In genomic region chr2:93709241-93709640, GRCm38 (mm10) we compare ENCODE assay signal across 20 mouse cellular contexts.
"Had no signal": no experiment of that assay in that cellular context is flagged by ENCODE, and none has a peak within 500 bp of the region (broad histone marks: within the 10 kb centered on the region; RNA-seq: fewer than 3 reads in every experiment).

No protein-coding gene starts in this region.

- H3K4me2 ChIP-seq: heart, embryonic 12.5 days; hindbrain, embryonic 13.5 days; hindbrain, embryonic 15.5 days; limb, embryonic 13.5 days; limb, embryonic 15.5 days; liver, embryonic 12.5 days had no signal

- H3K9ac ChIP-seq: heart, embryonic 12.5 days; hindbrain, embryonic 13.5 days; hindbrain, embryonic 15.5 days; limb, embryonic 13.5 days; limb, embryonic 15.5 days; liver, embryonic 12.5 days; liver, embryonic 14.5 days had no signal

- DNase-seq: gastrocnemius, postnatal 10 days; heart, adult 18-20 months; heart, postnatal 10 days; heart, postnatal 4 days; kidney, adult 18-20 months; kidney, postnatal 14 days; layer of hippocampus, adult 9-11 months; layer of hippocampus, postnatal 36 days; left cerebral cortex, postnatal 4 days had no signal

- H3K36me3 ChIP-seq: heart, embryonic 10.5 days; hindbrain, embryonic 15.5 days; liver, embryonic 12.5 days had no signal

- H3K27me3 ChIP-seq: heart, embryonic 12.5 days; hindbrain, embryonic 13.5 days; hindbrain, embryonic 15.5 days; limb, embryonic 15.5 days; liver, embryonic 12.5 days had no signal

- H3K4me3 ChIP-seq: heart, embryonic 10.5 days; heart, embryonic 12.5 days; hindbrain, embryonic 13.5 days; hindbrain, embryonic 15.5 days; limb, embryonic 13.5 days; limb, embryonic 15.5 days; liver, embryonic 12.5 days had no signal

- H3K9me3 ChIP-seq: heart, embryonic 10.5 days; heart, embryonic 12.5 days; hindbrain, embryonic 13.5 days; hindbrain, embryonic 15.5 days; limb, embryonic 13.5 days; limb, embryonic 15.5 days; liver, embryonic 12.5 days had no signal

- H3K4me1 ChIP-seq: heart, embryonic 12.5 days; hindbrain, embryonic 13.5 days; hindbrain, embryonic 15.5 days; limb, embryonic 15.5 days; liver, embryonic 12.5 days had no signal

- H3K27ac ChIP-seq: heart, embryonic 10.5 days; hindbrain, embryonic 13.5 days; hindbrain, embryonic 15.5 days; hindbrain, postnatal 0 days; limb, embryonic 13.5 days; limb, embryonic 15.5 days; liver, embryonic 12.5 days; liver, embryonic 14.5 days had no signal

- ATAC-seq: forebrain, embryonic 16.5 days; hindbrain, postnatal 0 days; intestine, embryonic 16.5 days; liver, embryonic 12.5 days had no signal
